8 mouse cellular contexts compared by ENCODE assay signal in genomic region chr4:40240272-40240744, GRCm38 (mm10). TPM values are rescaled to one million over a fixed set of nuclear protein-coding genes. Genes with fewer than 3 reads are reported as not detected.
DNase-seq lines count a peak whose midpoint lies in the region; ATAC-seq lines count a peak whose summit lies in the region.

No protein-coding gene starts in this region.

- H3K9me3 ChIP-seq in forebrain, embryonic 15.5 days, result no peaks in the 10 kb centered on the region
- H3K9me3 ChIP-seq in liver, embryonic 15.5 days (replicated peaks), result no peaks in the 10 kb centered on the region

- peak; percentile 14 for DNase-seq in adrenal gland, postnatal 14 days
- no peak for DNase-seq in adrenal gland, adult 18-20 months (ENCODE audit: low spot score in 2 of 2)
- peak; percentile 26 for DNase-seq in 416B (ENCODE audit: low read depth)
- no peak for DNase-seq in ovary, postnatal 36 days (ENCODE audit: low spot score)
- no peak for DNase-seq in cerebellum, adult 18-20 months
- no peak for DNase-seq in urinary bladder, postnatal 36 days (ENCODE audit: low spot score in 2 of 2)

- H3K27ac ChIP-seq in forebrain, embryonic 15.5 days (replicated peaks), result no peak overlapping the region
- H3K27ac ChIP-seq in liver, embryonic 15.5 days (replicated peaks), result no peak overlapping the region

- ATAC-seq in forebrain, embryonic 15.5 days (replicated peaks), result 0 out of 2 replicates have a peak, but pooled peaks have one; percentile 26
- ATAC-seq in liver, embryonic 15.5 days (ENCODE audit: insufficient read depth), result peak; percentile 19; the same call in 1 of the 2 replicates

- WGBS in forebrain, embryonic 15.5 days, result 52% methylated on average over 5 of the region's 5 CpGs
- WGBS in liver, embryonic 15.5 days (ENCODE audit: insufficient replicate concordance), result 36% methylated on average over 5 of the region's 5 CpGs

- no peaks in the 10 kb centered on the region for H3K27me3 ChIP-seq in forebrain, embryonic 15.5 days
- no peaks in the 10 kb centered on the region for H3K27me3 ChIP-seq in liver, embryonic 15.5 days

- H3K4me2 ChIP-seq in forebrain, embryonic 15.5 days (replicated peaks), result peak overlapping the region; percentile 86
- H3K4me2 ChIP-seq in liver, embryonic 15.5 days, result peak overlapping the region; percentile 76

- peak overlapping the region; percentile 50 for H3K4me3 ChIP-seq in forebrain, embryonic 15.5 days
- H3K4me3 ChIP-seq in liver, embryonic 15.5 days (replicated peaks), result peak overlapping the region; percentile 67

- no peaks in the 10 kb centered on the region for H3K36me3 ChIP-seq in forebrain, embryonic 15.5 days
- no peaks in the 10 kb centered on the region for H3K36me3 ChIP-seq in liver, embryonic 15.5 days (replicated peaks)

- 0 out of 2 replicates have a peak overlapping the region, but pooled peaks have one; percentile 57 for H3K9ac ChIP-seq in forebrain, embryonic 15.5 days (replicated peaks)
- no peak overlapping the region for H3K9ac ChIP-seq in liver, embryonic 15.5 days

- H3K4me1 ChIP-seq in forebrain, embryonic 15.5 days, result peaks cover 13% of the 10 kb centered on the region
- peaks cover 14% of the 10 kb centered on the region for H3K4me1 ChIP-seq in liver, embryonic 15.5 days (replicated peaks)

RNA-seq across cellular contexts. Expression of gene Ddx58, which starts 0.7 kb away (rescaled TPM):
- total RNA-seq in adrenal gland, postnatal 14 days (2021), result 18.3 and 23.4 TPM in 2 replicates
- total RNA-seq in adrenal gland, adult 18-20 months (2021), result 10 to 100 TPM; 18.7 to 24.7 TPM
- polyA plus RNA-seq in forebrain, embryonic 15.5 days (2015; fragmentation: Nextera tagmentation; extraction: Ambion mirVana), result 2.7 and 3.2 TPM in 2 replicates
- polyA plus RNA-seq in liver, embryonic 15.5 days (2015; fragmentation: Nextera tagmentation; extraction: Ambion mirVana), result 4.5 and 5.0 TPM in 2 replicates

RNA-seq across cellular contexts. Expression of gene Smim27, which starts 29.1 kb away (rescaled TPM):
- 34.0 and 34.3 TPM in 2 replicates for total RNA-seq in adrenal gland, postnatal 14 days (2021)
- total RNA-seq in adrenal gland, adult 18-20 months (2021), result 10 to 100 TPM; 35.1 to 57.1 TPM
- 16.9 and 17.9 TPM in 2 replicates for polyA plus RNA-seq in forebrain, embryonic 15.5 days (2015; fragmentation: Nextera tagmentation; extraction: Ambion mirVana)
- polyA plus RNA-seq in liver, embryonic 15.5 days (2015; fragmentation: Nextera tagmentation; extraction: Ambion mirVana), result 10.6 and 17.5 TPM in 2 replicates

RNA-seq across cellular contexts. Expression of gene Topors, which starts 29.3 kb away (rescaled TPM):
- 28.1 TPM in 2 replicates for total RNA-seq in adrenal gland, postnatal 14 days (2021)
- total RNA-seq in adrenal gland, adult 18-20 months (2021), result 10 to 100 TPM; 22.9 to 29.4 TPM
- polyA plus RNA-seq in forebrain, embryonic 15.5 days (2015; fragmentation: Nextera tagmentation; extraction: Ambion mirVana), result 40.7 and 41.5 TPM in 2 replicates
- 13.5 and 14.1 TPM in 2 replicates for polyA plus RNA-seq in liver, embryonic 15.5 days (2015; fragmentation: Nextera tagmentation; extraction: Ambion mirVana)

RNA-seq across cellular contexts. Expression of gene Ndufb6, which starts 38.9 kb away (rescaled TPM):
- total RNA-seq in adrenal gland, postnatal 14 days (2021), result 425 and 435 TPM in 2 replicates
- 100 to 1,000 TPM; 232 to 407 TPM for total RNA-seq in adrenal gland, adult 18-20 months (2021)
- polyA plus RNA-seq in forebrain, embryonic 15.5 days (2015; fragmentation: Nextera tagmentation; extraction: Ambion mirVana), result 286 and 305 TPM in 2 replicates
- polyA plus RNA-seq in liver, embryonic 15.5 days (2015; fragmentation: Nextera tagmentation; extraction: Ambion mirVana), result 139 and 155 TPM in 2 replicates

Comparison
In these comparisons a context has a peak if more than half of its experiments do, and no peak if none do; other contexts are left out.
1. DNase-seq: peak in adrenal gland, postnatal 14 days (single experiment) and 416B (single experiment); none in adrenal gland, adult 18-20 months (0 of 2), ovary, postnatal 36 days (single experiment), cerebellum, adult 18-20 months (0 of 2) and urinary bladder, postnatal 36 days (0 of 2).